Mouse (Mus musculus) pancreas, adult 10 weeks (tissue): ENCODE results near the gene Fam171a1. TPM values are rescaled to one million over a fixed set of nuclear protein-coding genes. Genes with fewer than 3 reads are reported as not detected.

ENCODE experiments used
- polyA plus RNA-seq: library from polyadenylated mRNA; stranded (reverse); fragments of 350-450 nt; fragmentation: Illumina TruSeq; extraction: RNeasy Lipid Tissue Mini Kit (QIAGEN cat#74804); gene quantifications from one replicate; pipeline ENCODE4 v1.2.3, GENCODE M21; 2015; ENCODE audit warnings: low read depth, low replicate concordance; ENCODE audit not compliant: insufficient read depth

Gene Fam171a1
- 5.4 TPM for polyA plus RNA-seq

DNA sequence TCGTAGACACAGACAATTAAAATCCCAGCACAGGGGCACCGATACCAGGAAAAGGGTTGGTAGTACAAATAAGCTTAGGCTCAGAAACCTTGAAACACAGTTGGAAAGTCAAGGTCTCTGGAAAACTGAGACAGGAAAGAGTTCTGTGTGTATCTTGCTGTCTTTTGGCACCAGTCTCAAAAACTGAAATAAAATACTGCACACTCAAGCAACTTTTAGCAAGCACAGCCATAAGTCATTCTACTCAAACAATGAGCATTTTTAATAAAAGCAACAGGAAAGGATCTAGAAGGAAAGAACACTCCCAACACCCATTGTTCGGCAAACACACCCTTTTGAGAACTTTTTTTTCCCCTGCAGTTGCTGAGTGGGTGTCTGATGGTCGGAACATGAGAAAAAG lies at the start of gene Fam171a1:
Fam171a1 (plus strand) TSS at position 359 of the 400 bp plus-strand sequence.

Other genes starting within 250 kb of the Fam171a1 start
- 7.4 TPM for gene Nmt2, start 170.0 kb downstream of the Fam171a1 start, polyA plus RNA-seq
- gene Rpp38, start 218.4 kb downstream of the Fam171a1 start, polyA plus RNA-seq, result 4.8 TPM
- gene Acbd7, start 221.9 kb downstream of the Fam171a1 start, polyA plus RNA-seq, result not detected